Comparison of ENCODE assay signal across 27 mouse cellular contexts in the genomic region with DNA sequence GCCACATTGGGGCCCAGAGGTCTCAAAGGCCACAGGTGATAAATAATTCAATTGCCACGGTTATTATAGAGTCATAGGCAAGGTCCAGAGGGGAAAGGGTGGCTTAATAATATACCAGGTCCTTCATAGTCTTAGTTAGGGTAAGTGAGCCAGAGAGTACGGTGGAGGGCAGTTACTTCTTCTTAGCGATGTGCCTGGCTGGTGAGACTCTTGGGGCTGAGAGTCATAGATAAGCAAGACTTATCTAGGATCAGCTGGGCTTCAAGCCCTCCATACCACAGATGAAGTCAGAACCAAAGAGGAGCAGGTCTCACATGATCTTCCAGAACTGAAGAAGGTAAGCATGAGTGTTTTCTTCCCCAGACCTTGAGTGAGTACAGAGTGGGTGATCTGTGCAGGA. TPM values are rescaled to one million over a fixed set of nuclear protein-coding genes. Genes with fewer than 3 reads are reported as not detected.
A peak's percentile ranks its signal among the peaks of the same experiment; 100 is the strongest.
DNase-seq lines count a peak whose midpoint lies in the region; ATAC-seq and TF ChIP-seq lines count a peak whose summit lies in the region.
"Had no signal": no experiment of that assay in that cellular context is flagged by ENCODE, and none has a peak within 500 bp of the region (broad histone marks: within the 10 kb centered on the region; RNA-seq: fewer than 3 reads in every experiment).

A gene (plus strand): TSS at position 83 of the 400 bp plus-strand sequence.

- H3K9ac ChIP-seq in kidney, embryonic 15.5 days: no peak within 1 kb of the TSS
- H3K9ac ChIP-seq: embryonic facial prominence, embryonic 12.5 days; forebrain, embryonic 13.5 days; forebrain, embryonic 15.5 days; forebrain, postnatal 0 days had no signal

- ATAC-seq in kidney, embryonic 15.5 days (replicated peaks; ENCODE audit: low FRiP score): no peak
- peak; percentile 87 for ATAC-seq in G1E (ENCODE audit: extremely low read depth, insufficient number of reproducible peaks, low FRiP score, poor library complexity, severe bottlenecking)
- ATAC-seq in common myeloid progenitor, adult 5-6 weeks (replicated peaks; ENCODE audit: low read depth, poor library complexity, severe bottlenecking): 0 out of 2 replicates have a peak, but pooled peaks have one; percentile 29
- peak; percentile 55; the same call in 1 of the 2 replicates for ATAC-seq in megakaryocyte-erythroid progenitor cell, adult 5-6 weeks (replicated peaks; ENCODE audit: low FRiP score, low TSS enrichment, poor library complexity, severe bottlenecking)
- ATAC-seq: activated CD4-positive, CD25-positive, alpha-beta regulatory T cell, adult 4 months; CD4-positive, CD25-positive, alpha-beta regulatory T cell, adult 4 months; forebrain, embryonic 13.5 days; forebrain, embryonic 15.5 days; forebrain, postnatal 0 days; Patski had no signal

- no peak for TF ChIP-seq CTCF in kidney, adult 2 months (conservative IDR thresholded peaks at IDR 0.05; ENCODE audit: insufficient read depth, insufficient read length, low read depth, low read length)
- no peak for TF ChIP-seq CTCF in G1E (IDR thresholded peaks at IDR 0.05; ENCODE audit: low read depth, low read length)

- H3K27ac ChIP-seq in kidney, adult 2 months (ENCODE audit: insufficient read depth, low read depth, low read length): no peak within 1 kb of the TSS
- H3K27ac ChIP-seq in kidney, embryonic 15.5 days: no peak within 1 kb of the TSS
- H3K27ac ChIP-seq: embryonic facial prominence, embryonic 10.5 days; embryonic facial prominence, embryonic 12.5 days; forebrain, embryonic 13.5 days; forebrain, embryonic 15.5 days had no signal

- 55% methylated on average over 3 of the region's 3 CpGs for WGBS in kidney, adult 2 months
- 70% methylated on average over 3 of the region's 3 CpGs for WGBS in kidney, embryonic 15.5 days

- H3K4me1 ChIP-seq in kidney, adult 2 months (ENCODE audit: control insufficient read depth, insufficient read depth, low read length): peaks cover 3% of the 10 kb centered on the region; the same call in 1 of the 2 replicates
- no peaks in the 10 kb centered on the region for H3K4me1 ChIP-seq in kidney, embryonic 15.5 days
- H3K4me1 ChIP-seq in G1E (ENCODE audit: insufficient read depth, low read depth, low read length): peaks cover 7% of the 10 kb centered on the region
- H3K4me1 ChIP-seq: embryonic facial prominence, embryonic 10.5 days; embryonic facial prominence, embryonic 12.5 days; forebrain, embryonic 13.5 days; forebrain, embryonic 15.5 days had no signal

- H3K4me2 ChIP-seq in kidney, embryonic 15.5 days: no peak within 1 kb of the TSS
- H3K4me2 ChIP-seq: embryonic facial prominence, embryonic 12.5 days; forebrain, embryonic 13.5 days; forebrain, embryonic 15.5 days had no signal

- intact Hi-C loops in left cerebral cortex, postnatal 25 days (cut with DNase I): loop anchor here (10.0 kb wide), 1 partner anchor 257 kb away; no protein-coding TSS in a partner anchor

- DNase-seq in kidney, adult 2 months: peak; percentile 41
- no peak for DNase-seq in G1E (ENCODE audit: low spot score)
- no peak for DNase-seq in left cerebral cortex, postnatal 25 days (ENCODE audit: low spot score in 2 of 2)
- DNase-seq in cerebellum, adult 8-10 months: no peak
- DNase-seq: adrenal gland, adult 8-10 months; adrenal gland, postnatal 14 days; adrenal gland, postnatal 36 days; B cell, adult 2 months; cerebellum, adult 11-12 months; cerebellum, adult 2 months; cerebellum, adult 9-11 months; cerebellum, postnatal 14 days; cerebellum, postnatal 36 days; forebrain, postnatal 0 days had no signal

- H3K36me3 ChIP-seq in kidney, adult 2 months (ENCODE audit: control insufficient read depth, insufficient read depth, low read length): no peaks in the 10 kb centered on the region
- H3K36me3 ChIP-seq in kidney, embryonic 15.5 days: no peaks in the 10 kb centered on the region
- no peaks in the 10 kb centered on the region for H3K36me3 ChIP-seq in G1E (replicated peaks)
- H3K36me3 ChIP-seq: embryonic facial prominence, embryonic 10.5 days; embryonic facial prominence, embryonic 12.5 days; forebrain, embryonic 15.5 days had no signal

- H3K4me3 ChIP-seq in kidney, adult 2 months (ENCODE audit: insufficient read depth, low read depth, low read length): no peak within 1 kb of the TSS
- no peak within 1 kb of the TSS for H3K4me3 ChIP-seq in kidney, embryonic 15.5 days (replicated peaks)
- no peak within 1 kb of the TSS for H3K4me3 ChIP-seq in G1E (ENCODE audit: low read depth, low read length)
- H3K4me3 ChIP-seq: embryonic facial prominence, embryonic 10.5 days; embryonic facial prominence, embryonic 12.5 days; forebrain, embryonic 13.5 days; forebrain, embryonic 15.5 days had no signal

- TF ChIP-seq POLR2A in kidney, adult 2 months (IDR thresholded peaks at IDR 0.05; ENCODE audit: low read depth, low read length): no peak

- H3K9me3 ChIP-seq in kidney, embryonic 15.5 days (replicated peaks): no peaks in the 10 kb centered on the region
- no peaks in the 10 kb centered on the region for H3K9me3 ChIP-seq in G1E (replicated peaks)
- H3K9me3 ChIP-seq: embryonic facial prominence, embryonic 10.5 days; embryonic facial prominence, embryonic 12.5 days; forebrain, embryonic 13.5 days; forebrain, embryonic 15.5 days had no signal

- no peaks in the 10 kb centered on the region for H3K27me3 ChIP-seq in kidney, adult 2 months (replicated peaks; ENCODE audit: control insufficient read depth, insufficient read depth, low read length)
- no peaks in the 10 kb centered on the region for H3K27me3 ChIP-seq in kidney, embryonic 15.5 days
- H3K27me3 ChIP-seq in G1E (ENCODE audit: insufficient read depth, low read length): peaks cover 3% of the 10 kb centered on the region; the same call in 1 of the 2 replicates
- H3K27me3 ChIP-seq: CH12.LX; embryonic facial prominence, embryonic 12.5 days; forebrain, embryonic 13.5 days; forebrain, embryonic 15.5 days; Patski had no signal

RNA-seq across cellular contexts. Expression of the gene that starts here (rescaled TPM):
- polyA plus RNA-seq in kidney, adult 2 months (2012; rRNA removed): 0.72 and 1.5 TPM in 2 replicates
- polyA plus RNA-seq in kidney, embryonic 15.5 days (2015; fragmentation: Nextera tagmentation; extraction: Ambion mirVana): not detected in 2 replicates
- total RNA-seq in G1E (2014; fragmentation: Nextera tagmentation): not detected in 2 replicates
- total RNA-seq in G1E (2017): 0.35 and 0.55 TPM in 2 replicates
- not detected in 2 replicates for polyA plus RNA-seq in G1E (2012)
- total RNA-seq in common myeloid progenitor, adult 5-6 weeks (2017): not detected in 2 replicates
- not detected in 2 replicates for total RNA-seq in megakaryocyte-erythroid progenitor cell, adult 5-6 weeks (2014; fragmentation: Nextera tagmentation)
- not detected in 2 replicates for total RNA-seq in megakaryocyte-erythroid progenitor cell, adult 5-6 weeks (2017)
- total RNA-seq in left cerebral cortex, postnatal 25 days (2021): under 1 TPM; 0.23 to 0.34 TPM
- total RNA-seq: adrenal gland, adult 18-20 months; adrenal gland, adult 8-10 months; adrenal gland, postnatal 14 days; adrenal gland, postnatal 36 days; CH12.LX had no signal
- polyA plus RNA-seq: activated CD4-positive, CD25-positive, alpha-beta regulatory T cell, adult 4 months; embryonic facial prominence, embryonic 10.5 days; forebrain, embryonic 11.5 days; forebrain, embryonic 15.5 days had no signal

Comparison
In these comparisons a context has a peak if more than half of its experiments do, and no peak if none do; other contexts are left out.
1. Peak in ATAC-seq in G1E; RNA of the gene not detected or under 1 TPM.
2. Peak in ATAC-seq in common myeloid progenitor, adult 5-6 weeks; RNA of the gene not detected or under 1 TPM.
3. Peak in ATAC-seq in megakaryocyte-erythroid progenitor cell, adult 5-6 weeks; RNA of the gene not detected or under 1 TPM.